Mouse (Mus musculus): ENCODE data around the gene Fto.
A peak's percentile ranks its signal among the peaks of the same experiment; 100 is the strongest.

The Fto gene

DNA sequence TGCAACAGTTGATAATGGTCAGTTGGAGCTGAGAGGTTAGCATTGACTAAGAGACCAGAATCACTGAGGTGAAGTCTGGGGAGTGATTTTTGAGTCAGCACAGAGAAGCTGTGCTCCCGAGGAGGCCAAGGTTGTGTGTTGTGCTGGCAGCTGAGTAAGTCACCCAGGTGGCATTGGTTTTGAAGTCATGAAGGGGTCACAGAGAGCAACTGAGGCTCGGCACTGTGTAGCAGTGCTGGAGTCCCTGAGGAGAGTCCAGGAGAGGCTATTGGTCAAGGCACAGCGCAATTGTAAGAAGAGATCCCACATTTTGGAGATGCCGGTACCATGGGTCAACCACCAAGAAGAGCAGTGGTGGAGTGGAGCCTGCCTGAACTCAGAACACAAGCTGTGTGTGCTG lies 11.6 kb downstream of the Fto start:
- DNase-seq: no peak

DNA sequence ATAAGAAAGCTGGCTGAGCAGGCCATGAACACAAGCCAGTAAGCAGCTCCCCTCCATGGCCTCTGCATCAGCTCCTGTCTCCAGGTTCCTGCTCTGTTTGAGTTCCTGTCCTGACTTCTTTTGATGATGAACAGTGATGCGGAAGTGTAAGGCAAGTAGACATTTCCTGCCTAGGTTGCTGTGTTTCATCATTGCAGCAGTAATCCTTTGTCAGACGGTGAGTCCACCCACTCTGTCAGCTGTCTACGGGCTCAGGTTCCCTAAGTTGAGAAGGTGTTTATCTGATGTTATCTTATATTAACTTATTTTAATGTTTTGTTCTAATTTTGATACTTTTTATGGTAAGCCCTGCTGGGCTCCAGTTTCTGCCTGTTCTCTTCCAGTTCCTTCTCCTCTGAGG lies 12.7 kb downstream of the Fto start:
- no peak for DNase-seq

DNA sequence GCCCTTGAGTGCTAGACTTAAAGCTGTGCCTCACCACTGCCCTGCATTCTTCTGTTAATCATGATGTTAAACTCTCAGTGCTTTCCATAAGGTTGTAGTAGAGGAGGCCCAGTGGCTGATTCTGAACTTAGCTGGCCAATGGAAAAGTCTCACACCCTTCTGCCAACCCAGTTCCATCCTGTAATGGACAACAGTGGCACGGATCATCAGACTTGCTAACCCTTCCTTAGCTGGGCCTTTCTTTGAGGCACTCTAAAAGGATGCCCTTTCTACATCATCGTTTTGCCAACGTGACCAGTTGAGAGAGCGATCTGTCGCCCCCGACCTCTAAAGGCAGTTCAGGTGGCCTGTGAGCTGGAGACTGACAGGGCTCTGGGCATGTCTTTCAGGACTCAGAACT lies 13.6 kb downstream of the Fto start:
- DNase-seq: no peak

DNA sequence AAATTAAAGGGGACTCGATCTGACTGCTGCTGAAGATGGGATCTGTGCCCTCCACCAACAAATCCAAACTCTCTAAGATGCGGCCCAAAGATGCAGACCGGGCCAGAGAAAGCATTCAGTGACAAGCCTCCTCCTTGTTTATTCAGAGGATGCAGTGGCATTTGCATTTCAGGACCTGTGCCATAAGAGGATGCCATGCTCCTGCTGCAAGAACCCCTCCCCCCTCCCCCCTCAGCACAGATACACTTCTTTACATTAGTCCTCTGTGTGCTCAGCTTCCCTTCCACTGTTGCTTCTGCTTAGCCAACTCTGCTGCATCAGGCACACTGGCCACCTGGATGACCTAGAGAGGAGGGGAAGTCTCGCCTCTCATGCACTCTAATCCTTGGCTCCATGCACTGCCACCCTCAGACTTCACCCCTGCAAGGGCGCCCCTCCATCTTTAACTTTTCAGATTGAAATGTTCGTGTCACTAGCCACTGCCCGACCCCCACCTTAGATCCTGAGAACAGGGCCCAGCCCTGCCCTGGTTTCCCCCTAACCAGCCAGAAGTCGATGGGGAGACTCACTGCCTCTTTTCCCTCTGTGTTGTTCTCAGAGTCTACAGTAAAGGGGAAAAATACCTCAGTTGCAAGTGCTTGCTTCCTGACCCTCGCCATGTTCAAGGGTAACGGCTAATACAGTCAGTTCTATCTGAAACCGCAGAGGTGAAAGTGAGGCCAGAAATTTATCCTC lies 14.3 kb downstream of the Fto start:
- no peak for DNase-seq

DNA sequence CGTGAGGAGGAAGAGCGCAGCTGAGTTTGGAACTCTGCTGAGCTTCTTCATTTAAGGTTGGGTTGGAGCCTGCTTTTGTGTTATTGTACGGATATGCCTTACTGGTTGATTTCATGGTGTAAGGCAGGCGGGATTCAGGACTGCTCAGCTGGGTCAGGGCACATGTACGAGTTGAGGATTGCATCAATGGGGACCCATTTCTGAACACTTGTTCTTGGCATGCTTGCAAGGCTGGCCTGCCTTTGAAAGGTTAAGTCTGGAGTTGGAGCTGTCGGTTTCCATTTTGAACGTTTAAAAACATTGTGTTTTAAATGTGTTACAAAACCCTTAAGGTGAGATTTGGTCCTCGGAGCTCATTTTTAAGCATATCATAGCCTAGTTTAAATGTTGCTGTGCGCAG lies 15.7 kb downstream of the Fto start:
- DNase-seq: no peak

DNA sequence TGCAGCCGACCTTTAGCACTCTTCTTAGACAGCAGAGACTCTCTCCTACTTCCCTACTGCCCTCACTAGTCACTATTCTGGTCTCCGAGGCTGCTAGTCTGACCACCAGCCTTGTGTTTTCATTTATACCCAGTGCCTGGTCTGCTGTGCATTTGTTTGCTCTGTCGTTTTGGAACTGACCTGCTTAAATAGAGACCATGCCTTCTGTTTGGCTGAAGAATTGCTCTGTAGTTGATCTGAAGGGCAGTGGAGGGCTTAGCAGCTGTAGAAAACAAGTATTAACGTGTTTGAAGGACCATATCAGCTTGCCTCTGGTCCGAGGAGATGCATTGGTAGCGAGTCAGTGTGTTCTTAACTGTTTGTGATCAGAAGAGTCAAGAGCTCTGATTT lies 16.1 kb downstream of the Fto start:
- no peak for DNase-seq

DNA sequence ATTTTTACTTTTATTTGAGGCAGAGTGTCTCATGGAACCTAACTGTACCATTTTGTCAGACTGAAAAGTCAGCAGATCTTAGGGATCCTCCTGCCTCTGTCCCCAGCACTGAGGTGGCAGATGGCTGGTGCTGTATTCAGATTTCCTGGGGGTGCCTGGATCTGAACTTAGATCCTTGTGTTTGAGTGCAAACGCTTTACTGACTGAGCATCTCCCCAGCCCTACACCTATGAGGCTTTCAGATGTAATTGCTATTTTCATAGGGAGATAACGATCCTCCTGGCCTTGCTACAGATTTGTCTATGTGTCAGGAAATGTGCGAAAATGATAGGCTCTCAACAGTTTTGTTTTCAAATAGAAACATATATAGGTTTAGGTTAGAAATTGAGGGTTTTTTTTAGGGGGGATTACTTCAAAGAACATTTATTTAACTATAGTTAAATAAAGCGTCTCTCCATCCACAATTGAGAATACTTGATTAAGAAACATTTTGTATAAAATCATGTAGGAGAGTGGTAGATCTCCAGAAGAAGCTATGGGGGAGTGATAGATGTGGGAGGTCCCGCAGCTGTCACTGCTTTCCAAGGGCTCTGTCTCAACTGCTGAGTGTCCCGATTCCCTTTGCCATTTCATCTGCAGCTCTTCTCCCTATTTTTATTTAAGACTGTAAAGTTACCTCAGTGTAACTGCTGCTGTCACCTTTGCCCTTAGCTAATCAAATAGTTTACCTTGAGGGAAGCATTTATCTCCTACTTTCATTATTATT lies 25.2 kb downstream of the Fto start:
- no peak for DNase-seq

DNA sequence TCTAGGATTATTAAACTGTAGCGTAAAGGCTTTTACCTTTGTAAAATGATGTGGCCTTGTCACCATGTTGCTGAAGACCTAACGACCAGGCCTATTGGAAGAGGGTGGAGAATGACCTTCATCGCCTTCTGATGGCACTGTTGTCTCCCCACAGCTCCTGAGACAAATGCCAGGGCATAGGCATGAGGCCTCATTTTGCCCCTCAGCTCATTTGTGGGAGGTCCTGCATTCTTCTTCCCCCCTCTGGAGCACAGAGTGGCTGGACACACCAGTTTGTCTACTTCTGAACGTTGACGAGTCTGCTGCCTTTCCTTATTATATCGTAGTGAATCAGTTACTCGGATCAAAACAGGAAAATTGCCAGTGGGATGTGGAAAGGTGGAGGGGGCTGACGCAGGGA lies 26.3 kb downstream of the Fto start:
- no peak for DNase-seq

DNA sequence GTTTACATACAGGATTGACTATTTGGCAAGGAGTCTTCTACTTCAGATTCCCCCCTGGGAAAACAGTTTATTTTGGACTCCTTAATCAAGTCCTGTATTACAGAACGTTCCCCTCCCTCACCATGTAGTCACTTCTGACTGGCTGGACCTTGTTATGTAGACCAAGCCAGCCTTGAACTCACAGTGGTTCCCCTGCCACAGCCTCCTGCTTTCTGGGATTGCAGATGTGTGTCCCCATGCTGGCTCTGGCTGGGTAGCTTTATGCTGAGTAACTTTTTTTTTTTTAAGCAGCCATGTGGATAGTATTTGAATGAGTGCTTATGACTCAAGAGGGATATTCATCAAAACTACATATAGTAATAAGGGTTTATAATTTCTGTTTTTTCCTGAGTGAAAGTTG lies 27.4 kb downstream of the Fto start:
- no peak for DNase-seq

DNA sequence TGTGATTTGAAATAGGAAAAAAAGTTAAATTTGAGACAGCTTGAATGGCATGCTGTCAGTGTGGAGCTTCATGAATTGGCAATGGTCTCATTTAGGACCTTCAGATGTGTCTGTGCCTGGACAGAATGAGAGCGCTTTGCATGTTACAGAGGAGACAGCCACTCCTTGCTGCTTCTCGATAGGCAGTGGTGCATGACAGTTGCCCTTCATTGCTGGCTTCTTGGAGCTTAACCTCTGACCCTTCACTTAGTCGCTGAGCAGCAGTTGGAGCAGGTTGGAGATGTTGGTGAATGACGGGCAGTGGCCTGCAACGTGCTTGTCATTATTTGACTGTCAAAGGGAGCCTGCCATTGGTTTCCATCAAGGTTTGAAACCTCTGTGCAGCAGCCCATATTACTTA lies 28.9 kb downstream of the Fto start:
- DNase-seq: no peak

DNA sequence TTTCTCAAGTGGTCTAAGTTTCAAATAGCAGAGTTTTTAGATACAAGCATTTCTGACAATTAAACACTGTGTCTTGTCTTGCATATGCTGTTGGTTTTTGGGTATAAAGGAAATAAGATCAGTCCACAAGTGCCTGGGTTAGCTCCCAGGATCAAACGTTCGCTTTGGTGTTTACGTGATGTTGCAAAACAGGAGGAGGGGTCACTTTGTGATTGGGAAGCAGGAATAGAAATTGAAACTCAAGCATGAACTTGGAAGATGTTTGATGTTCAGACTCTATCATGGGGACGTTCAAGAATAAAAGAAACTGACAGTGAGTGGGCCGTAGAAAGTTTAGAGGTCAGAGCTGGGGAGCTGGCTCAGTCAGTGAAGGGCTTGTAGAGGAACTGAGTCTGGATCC lies 29.5 kb downstream of the Fto start:
- DNase-seq: no peak

DNA sequence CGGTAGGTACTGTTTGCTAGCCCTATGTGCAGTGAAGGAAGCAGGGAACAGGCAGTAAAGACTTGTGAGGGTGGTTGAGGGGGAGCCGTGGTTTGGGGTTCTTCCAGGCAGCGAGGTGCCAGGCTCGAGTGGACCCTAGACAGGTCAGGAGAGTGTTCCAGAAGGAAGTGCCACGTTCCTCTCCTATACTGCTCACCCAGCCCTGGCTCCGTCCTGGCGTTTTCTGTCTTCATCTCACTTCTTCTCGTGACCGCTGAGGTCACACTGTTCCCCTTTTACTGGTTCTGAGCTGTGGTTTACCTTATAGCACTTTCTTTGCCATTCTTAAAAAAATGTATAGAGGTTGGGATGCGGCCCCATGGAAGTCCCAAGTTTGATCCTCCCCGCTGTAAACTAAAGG lies 31.3 kb downstream of the Fto start:
- DNase-seq: no peak

DNA sequence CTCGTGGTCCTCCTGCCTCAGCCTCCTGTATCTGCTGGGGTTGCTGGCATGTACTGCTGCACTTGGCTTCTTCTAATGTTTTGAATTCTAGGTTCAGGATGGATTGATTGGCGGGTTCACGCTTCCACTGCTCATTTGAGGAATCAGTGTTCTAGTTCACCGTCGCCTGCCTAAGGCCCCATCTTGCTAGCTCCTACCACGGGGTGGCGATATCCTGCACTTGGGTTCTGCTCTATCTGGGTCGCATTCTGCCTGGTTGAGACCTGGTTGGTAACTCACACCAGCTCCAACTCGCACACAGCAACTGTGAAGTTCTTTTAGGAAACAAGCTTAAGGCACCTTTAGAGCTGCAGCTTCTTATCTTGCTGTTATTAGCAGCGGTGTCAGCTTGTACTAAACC lies 33.8 kb downstream of the Fto start:
- no peak for DNase-seq

DNA sequence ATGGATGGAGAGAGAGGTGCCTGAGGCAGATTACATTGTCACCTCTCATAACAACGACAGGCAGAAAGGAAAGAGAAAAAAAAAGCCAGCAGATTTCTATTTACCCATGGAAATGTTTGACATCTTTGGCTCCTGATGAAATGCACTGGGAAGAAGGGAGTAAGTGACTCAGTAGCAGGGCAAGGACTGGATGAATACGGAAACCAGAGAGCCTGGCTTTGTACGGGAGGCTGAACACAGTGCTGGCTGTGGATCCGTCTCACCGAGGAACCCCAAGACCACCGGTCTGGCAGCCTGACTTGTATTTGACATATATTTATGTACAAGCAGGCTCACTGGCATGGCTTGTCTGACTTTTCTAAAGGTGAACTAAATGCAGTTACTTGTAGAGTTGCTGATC lies 34.3 kb downstream of the Fto start:
- no peak for DNase-seq

DNA sequence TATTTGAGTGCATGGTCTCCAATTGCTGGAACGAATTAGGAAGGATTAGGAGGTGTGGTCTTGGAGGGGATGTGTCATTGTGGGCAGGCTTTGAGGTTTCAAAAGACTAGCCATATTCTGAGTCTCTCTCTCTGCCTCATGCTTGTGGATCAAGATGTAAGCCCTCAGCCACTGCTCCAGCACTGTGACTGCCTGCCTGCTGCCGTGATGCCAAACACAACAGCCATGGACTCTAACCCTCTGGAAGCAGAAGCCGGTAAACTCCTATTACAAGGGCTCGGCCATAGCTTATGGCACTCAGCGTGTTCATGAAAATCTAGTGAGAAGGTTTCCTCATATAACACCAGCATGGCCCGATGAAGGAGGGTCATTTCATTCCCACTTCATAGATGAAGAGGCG lies 36.5 kb downstream of the Fto start:
- DNase-seq: no peak

DNA sequence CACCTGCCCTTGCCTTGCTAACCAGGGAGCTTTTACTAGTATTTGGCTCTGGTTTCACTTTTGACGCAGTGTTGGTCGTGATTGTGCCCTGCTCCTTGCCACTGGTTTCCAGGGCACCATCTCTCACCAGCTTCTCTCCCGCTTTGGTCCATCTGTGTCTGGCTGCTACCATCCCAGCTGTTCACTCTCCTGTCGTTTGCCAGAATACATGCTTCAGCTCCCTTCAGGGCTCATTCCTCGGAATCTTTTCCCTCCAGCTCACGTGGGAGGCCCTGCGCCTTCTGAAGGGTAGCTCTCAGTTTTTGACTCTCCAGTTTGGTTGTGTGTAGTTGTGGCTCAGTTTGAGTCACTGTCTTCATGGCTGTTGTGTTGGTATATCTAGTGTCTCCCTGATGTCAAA lies 37.3 kb downstream of the Fto start:
- no peak for DNase-seq

DNA sequence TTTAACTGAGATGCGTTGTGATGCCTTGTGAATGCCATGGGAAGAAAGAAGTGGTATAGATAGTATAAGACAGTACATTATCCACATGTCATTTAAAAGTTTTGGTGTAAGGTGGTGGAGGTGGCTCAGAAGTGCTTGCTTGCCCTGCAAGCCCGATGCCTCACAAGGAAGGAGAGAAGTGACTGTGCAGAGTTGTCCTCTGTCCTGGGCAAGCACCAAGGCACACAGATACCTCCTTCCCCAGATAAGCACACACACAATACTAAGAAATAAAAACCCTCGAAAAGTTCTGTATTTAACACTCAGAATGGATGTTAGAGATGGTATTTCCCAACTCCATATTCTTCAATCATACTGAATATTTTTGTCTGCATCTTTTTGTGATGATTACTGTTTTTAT lies 39.3 kb downstream of the Fto start:
- no peak for DNase-seq

DNA sequence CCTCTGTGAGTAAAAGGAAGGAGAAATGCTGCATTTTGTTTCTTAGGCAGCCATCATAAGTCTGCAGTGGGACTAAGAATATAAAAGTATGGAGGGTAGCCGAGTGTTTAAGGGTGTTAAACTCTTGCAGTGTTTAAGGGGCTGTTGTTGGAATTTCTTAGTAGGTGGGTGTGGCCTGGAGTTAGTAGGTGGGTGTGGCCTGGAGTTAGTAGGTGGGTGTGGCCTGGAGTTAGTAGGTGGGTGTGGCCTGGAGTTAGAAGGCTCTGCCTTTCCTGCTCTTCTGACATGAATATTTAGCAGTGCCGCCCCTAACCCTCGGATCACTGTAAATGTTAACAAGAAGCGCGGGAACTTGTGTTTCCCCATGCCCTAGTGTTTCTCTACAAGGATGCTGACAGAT lies 39.7 kb downstream of the Fto start:
- no peak for DNase-seq

DNA sequence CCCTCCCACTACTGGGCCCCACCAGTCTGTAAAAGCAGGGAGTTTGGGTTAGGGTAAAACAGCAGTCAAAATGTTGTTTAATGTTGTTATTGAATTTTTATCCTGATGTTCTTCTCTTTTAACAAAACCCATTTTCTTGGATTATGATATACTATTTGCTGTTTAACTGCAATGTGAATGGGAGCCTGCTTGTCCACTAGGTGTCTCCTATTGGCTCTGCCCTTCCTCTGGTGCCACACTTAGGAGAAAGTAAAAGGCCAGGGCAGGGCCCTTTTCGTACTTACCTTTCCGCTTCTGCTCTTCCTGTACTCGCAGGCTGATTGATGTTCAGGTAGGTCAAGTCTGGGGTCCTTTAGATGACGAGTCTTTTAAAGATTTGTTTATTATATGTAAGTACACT lies 40.6 kb downstream of the Fto start:
- DNase-seq: no peak

DNA sequence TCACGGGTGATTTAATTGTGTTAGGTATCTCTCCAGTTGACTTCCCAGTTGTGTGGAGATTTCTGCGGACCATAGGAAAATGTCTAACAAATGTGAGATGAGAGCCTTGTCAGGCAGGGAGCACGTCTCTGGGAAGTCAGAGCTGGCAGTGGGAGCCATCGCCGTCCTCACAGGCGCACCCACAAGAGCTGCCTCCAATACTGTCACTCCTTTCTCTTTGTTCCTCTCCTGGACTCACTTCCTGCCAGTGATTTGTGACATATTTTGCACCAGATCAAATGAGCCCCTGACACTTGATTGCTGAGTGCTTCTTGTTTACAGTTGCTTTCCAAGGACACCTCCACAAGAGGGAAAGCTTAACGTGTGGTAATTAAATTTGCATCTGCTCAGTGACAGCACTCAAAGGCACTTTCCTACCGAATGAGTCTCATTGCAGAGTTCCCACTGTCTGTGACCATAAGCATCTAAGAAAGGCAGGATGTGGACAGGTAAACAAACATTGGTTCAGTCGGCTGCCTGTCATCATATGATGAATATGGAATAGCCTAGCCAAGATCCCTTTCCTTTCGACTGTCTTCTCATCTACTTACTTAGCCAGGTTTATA lies 42.1 kb downstream of the Fto start:
- DNase-seq: peak; percentile 47

DNA sequence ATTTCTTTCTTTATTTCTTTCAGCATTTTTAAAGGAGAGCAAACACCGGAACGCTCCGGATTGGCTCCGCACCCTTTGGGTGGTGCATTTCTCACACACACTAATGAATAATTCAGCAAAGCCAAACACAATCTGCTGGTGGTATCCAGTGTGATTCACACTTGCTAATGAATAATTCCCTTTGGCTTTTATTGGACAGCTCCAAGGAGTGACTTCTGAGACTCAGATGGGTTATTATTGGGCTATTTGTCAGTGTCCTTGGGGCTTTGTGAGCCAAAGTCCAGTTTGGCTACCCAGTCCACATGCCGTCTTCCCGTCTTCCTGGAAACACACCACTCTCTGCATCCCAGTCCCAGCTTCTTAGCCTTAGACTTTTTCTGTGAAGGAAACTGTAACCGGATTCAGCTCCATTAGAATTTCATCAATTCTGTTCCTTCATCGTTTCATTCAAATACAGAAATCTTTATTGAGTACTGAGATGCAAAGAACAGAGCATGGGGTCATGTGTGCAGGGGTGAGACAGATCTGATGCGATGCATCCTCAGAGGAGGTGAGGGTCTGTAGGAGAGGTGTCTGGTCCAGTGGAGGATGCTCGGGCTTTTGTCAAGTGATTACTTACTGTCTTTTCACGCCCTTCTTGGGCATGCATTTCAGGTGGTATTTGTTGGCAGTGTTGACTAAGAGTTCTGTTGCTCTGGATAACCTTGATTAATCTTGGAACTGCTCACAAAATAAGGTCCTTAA lies 42.8 kb downstream of the Fto start:
- DNase-seq: no peak

DNA sequence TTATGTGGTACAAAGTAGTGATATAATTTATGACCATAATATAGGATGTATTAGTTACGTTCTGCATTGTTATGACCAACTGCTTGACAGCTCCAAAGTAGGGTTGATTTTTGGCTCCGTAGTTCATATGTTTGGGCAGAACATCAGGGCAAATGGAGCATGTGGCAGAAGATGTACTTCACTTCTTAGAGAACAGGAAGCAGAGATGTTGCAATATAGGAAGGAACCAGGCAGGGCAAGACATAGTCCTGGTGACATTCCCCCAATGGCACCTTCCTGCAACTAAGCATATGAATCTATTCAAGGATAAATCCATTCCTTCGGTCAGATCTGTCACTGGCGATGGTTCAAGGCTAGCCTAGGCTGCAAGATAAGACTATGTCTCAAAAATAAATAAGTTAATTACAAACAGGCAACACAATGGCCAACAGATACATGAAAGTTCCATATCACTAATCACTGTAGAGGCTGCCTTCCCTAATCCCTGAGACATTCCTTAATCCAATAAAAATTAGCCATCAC lies 44.2 kb downstream of the Fto start:
- DNase-seq: no peak

DNA sequence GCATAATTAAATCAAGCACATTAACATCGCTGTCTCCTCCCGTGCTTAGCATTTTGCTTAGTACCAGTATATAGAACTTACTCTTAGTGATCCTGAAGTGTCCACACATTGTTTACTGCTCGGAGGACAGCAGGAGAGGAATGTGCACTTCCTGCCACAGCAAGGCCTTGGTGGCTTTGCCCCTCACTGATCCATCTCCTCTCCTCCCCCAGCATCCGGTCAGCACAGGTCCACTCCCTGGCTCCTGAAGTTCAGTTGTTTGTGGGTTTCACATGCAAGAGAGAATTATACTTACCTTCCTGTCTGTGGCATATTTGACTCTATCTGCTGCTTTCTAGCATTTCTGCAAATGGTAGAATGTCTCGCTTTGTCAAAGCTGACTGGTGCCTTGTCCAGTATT lies 44.7 kb downstream of the Fto start:
- no peak for DNase-seq

DNA sequence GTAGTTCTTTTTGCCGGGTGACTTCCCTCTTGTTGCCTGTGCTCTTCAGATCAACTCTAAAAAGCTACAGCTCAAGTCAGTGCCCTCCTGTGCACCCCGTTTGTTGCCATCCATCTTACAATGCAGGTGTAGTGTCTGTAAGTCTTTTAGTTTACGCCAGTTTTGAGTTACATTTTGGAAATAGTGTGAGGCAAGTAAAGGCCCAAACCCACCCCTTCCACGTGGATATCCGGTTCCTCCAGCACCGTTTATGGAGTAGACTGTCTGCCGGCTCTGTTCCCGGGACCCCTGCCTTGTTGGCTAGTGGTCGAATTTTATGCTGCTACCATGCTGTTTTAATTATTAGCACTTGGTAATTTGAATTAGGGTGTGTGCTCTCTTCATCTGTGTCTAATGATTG lies 46.2 kb downstream of the Fto start:
- DNase-seq: no peak

Data from lung, postnatal 10 days (tissue).